Mouse (Mus musculus) olfactory bulb, adult 2 months (tissue): ENCODE measurements around the gene Adam8.

Experiments
- CTCF ChIP-seq: fragments of 200-500 bp; IDR thresholded peaks from 2 replicates; pipeline ENCODE4 v1.5.1; 2012; ENCODE audit warnings: low read depth, mild to moderate bottlenecking, low read length, moderate library complexity; ENCODE audit not compliant: insufficient read depth
- POLR2A ChIP-seq: fragments of 200-500 bp; IDR thresholded peaks from 2 replicates; pipeline ENCODE4 v1.6.1; 2012; ENCODE audit warnings: mild to moderate bottlenecking, low read depth, low read length, moderate library complexity; ENCODE audit not compliant: insufficient read depth

GRCm38 (mm10) chr7:139980778-139981177 is 11.6 kb downstream of the Adam8 start:
- TF ChIP-seq CTCF (no peak), POLR2A (no peak)
